Mouse (Mus musculus): ENCODE measurements at regions not wholly inside any gene's neighbourhood (a gene's known extent, or its start where the extent isn't known, plus 50 kb on each side); places are given as distances from the start of the nearest gene placed in this dataset.
"Not testable (repeated sequence)": the region's sequence is repeated elsewhere in the genome, so short reads cannot be mapped to it uniquely, and the experiment has no call there.

GRCm38 (mm10) chr4:97509576-97509975 is 263.0 kb upstream of the Nfia start:
- DNase-seq = no peak

- no peak for DNase-seq
Measured at GRCm38 (mm10) chr4:97505734-97506133, 266.8 kb upstream of the Nfia start.

DNA sequence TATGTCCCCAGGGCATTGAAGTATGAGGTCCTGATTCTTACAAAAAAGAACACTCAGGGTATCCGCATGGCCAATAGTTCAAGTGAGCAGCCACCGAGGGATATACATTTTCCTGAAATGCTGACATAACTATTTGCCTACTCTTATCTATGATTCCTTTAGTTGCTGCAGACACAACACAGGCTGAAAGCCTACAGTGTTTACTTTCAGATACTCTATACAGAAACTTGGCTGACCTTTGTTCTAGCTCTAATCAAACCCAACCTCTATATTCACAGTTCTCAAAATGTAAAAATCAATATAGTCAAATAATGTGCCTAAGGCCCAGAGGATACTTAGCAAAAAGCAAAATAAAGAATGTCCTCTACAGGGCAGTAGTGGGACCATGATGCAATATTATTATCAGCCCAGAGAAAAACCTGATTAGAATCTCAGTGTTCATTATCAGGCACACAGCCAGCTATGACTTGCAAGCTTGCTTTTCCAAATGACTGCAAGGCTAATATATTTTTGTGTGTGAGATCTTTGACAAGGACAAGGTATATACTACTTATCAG is 281.2 kb upstream of the Nfia start:
- DNase-seq = no peak

GRCm38 (mm10) chr4:97486354-97486753 is 286.2 kb upstream of the Nfia start:
- no peak for DNase-seq

GRCm38 (mm10) chr4:97485225-97485624 is 287.3 kb upstream of the Nfia start:
- no peak for DNase-seq

GRCm38 (mm10) chr4:97482701-97483246 is 289.8 kb upstream of the Nfia start:
- no peak for DNase-seq

- no peak for DNase-seq
Measured at GRCm38 (mm10) chr4:97481836-97482235, 290.7 kb upstream of the Nfia start.

GRCm38 (mm10) chr4:97476571-97477190 is 293.7 kb upstream of the Gm10192 start:
- DNase-seq = peak; percentile 31

DNA sequence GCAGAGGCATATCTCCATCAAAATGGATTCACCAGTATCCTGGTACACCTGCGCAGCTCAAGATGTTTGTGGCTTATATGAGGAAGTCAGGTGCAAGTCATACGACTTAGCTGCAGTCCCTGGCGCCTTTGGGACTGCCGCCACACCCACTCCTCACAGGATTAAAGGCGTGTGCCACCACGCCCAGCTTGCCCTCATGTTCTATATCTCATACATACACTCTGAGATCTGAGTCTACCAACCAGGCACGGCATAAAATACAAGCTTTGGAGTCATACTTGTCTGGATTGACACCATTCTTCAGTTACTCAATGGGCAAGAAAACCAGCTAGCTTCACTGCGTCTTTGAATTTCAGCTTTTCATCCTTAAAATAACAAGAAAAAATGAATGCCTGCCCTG is 290.5 kb upstream of the Gm10192 start:
- DNase-seq = not testable (repeated sequence)

GRCm38 (mm10) chr4:97465932-97466666 is 283.1 kb upstream of the Gm10192 start:
- DNase-seq = peak; percentile 17

- no peak for DNase-seq
Measured at GRCm38 (mm10) chr4:97465517-97465916, 282.6 kb upstream of the Gm10192 start.

DNA sequence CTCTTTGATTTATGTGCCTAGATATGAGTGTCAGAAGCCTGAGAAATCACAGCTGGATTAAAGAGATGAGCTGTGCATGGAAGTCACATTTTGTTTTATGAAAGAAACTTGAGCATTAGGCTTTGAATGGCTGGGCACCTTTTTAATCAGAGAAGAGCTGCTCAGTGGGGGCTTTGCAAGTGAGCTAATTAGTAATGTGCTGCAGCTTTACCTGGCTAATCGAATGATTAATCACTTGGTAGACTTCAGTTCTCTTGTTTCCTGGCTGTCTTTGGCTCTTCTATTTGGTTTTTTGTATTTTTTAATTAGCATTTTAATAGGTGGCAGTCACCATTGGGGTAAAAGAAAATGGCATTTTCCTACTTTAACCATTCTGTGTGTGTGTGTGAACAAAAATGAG is 278.2 kb upstream of the Gm10192 start:
- DNase-seq = no peak

DNA sequence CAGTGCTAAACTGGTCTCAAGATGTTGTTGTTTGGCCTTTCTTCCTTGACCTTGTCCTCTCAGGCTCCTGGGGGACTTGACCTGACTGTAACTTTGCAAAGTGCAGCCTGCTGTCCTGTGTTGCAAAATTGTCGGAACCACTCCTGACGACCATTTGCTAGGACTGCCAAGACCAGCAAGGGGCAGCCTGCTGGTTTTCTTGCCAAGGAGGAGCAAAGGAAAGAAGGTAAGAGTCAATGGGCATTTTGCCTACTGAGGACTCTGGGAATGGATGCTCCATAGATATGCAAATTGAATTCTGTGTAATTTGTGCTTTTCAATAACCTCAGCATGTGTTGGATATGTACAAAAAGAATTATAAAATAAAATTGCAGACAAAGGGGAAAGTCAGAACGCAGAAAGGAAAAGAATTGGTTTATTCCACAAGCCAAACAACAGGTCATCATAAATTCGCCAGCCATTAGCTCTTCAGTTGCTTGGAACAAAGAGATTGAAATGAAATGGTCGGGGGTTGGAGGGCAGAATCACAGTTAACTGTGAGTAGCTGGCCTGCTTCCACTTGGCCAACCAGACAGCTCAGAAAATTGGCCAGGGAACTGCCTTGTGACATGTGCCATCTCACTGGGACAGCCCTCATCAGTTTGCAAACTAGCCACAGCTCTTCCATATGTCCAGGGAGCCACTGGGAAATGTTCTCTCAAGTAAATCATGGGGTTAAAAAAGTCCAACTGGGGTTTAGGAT is 256.5 kb upstream of the Gm10192 start:
- DNase-seq = no peak

DNA sequence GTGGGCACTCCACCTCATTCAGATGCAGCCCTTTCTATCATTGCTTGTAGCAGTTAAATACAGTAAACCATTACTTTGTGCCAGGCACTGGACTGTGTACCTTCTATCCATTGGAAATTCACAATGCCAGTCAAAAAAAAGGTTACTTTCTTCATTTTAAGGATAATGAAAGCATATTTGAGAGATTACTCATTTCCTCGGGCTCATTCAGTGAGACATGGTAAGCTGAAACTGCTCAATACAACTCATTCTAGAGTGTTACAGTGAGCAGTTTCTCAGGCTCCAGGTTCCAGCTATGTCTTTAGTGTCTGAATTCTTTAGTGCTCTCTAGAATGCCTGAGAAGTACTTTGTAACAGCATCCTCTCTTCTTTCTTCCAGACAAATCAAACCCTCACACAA is 249.7 kb upstream of the Gm10192 start:
- no peak for DNase-seq

DNA sequence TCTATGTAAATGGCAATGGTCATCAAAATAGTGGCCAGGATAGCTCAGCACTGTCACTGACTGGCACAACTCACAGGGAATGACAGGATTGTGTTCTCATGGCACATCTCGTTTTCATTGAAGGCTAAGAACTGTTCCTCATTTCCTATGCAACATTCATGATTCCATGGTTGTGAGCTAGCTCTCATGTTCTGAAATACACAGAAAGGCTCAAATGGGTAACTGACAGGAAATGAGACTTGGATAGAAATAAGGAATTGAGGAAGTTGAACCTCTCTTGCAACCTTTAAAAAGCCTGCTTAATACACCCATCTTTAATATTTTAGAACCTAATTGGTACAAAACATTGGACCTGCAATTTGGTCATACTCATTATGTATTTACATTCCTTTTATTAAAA is 249.1 kb upstream of the Gm10192 start:
- no peak for DNase-seq

DNA sequence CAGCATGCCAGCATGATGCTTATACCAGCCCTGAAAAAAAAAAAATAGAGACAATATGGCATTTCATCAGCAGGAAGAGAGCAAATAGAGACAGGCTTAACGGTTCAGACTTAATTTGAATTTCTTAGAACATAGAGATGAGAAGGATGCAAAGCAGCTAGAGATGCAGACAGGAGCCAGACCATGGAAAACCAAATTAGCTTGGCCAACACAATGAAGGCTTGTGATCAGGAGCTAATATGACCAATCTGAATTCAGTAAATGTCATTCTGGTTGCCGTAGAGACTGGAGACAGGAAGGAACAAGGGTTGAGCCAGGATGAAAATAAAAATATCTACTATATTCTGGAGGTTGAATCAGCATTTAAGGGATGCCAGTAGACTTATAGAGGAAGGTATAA is 248.3 kb upstream of the Gm10192 start:
- DNase-seq = no peak

- DNase-seq = no peak
Measured at GRCm38 (mm10) chr4:97419845-97420244, 236.9 kb upstream of the Gm10192 start.

DNA sequence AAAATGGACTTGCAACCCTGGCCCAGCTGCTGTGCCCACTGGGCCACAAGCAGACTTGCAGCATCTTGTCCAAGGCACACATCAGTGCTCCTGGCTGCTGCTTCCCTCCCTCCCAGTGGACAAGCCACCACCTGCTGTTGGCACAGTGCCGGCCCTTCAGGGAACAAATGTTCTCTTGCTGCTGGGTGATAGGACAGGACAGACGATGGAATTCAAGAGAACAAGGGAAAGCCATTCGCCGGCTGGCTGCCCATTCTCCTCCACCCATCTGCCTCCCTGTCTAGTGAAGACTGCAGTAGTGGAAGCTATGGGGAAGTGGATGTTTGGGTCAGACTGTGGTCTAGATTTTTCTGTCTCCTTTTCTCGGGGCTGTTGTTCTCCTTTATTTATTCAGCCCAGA is 235.7 kb upstream of the Gm10192 start:
- peak; percentile 41 for DNase-seq

GRCm38 (mm10) chr4:97417943-97418342 is 235.0 kb upstream of the Gm10192 start:
- no peak for DNase-seq

GRCm38 (mm10) chr4:97408633-97409296 is 225.8 kb upstream of the Gm10192 start:
- no peak for DNase-seq

GRCm38 (mm10) chr4:97394697-97395280 is 211.8 kb upstream of the Gm10192 start:
- DNase-seq = no peak

GRCm38 (mm10) chr4:97381084-97381483 is 198.1 kb upstream of the Gm10192 start:
- DNase-seq = no peak

Data from layer of hippocampus, adult 9-11 months (tissue).